Mouse (Mus musculus) embryo, embryonic 10 days (tissue): ENCODE results near the gene Galnt10.
A peak's percentile ranks its signal among the peaks of the same experiment; 100 is the strongest.

Source experiments
- DNase-seq: peaks from one replicate; pipeline ENCODE4 v3.0.0-alpha.2; 2015; ENCODE audit warnings: low spot score

Galnt10 gene

DNA sequence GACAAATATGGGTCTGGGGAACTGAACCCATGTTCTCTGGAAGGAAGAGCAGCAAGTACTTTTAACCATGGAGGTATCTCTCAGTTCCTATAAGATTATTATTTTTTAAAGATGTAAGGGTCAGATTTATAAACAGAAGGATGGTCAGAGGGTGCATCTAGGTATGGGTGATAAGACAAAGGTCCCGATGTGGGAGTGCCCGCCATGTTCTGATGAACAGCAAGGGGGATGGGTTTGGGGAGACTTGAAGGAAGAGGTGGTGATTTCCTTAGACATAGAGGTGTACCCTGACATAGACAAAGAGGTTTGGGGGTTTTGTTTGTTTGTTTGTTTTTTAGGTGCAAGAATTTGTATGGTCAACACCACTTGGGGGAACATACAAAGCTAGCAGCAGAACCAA lies 1.6 kb upstream of the Galnt10 start:
- DNase-seq: no peak

DNA sequence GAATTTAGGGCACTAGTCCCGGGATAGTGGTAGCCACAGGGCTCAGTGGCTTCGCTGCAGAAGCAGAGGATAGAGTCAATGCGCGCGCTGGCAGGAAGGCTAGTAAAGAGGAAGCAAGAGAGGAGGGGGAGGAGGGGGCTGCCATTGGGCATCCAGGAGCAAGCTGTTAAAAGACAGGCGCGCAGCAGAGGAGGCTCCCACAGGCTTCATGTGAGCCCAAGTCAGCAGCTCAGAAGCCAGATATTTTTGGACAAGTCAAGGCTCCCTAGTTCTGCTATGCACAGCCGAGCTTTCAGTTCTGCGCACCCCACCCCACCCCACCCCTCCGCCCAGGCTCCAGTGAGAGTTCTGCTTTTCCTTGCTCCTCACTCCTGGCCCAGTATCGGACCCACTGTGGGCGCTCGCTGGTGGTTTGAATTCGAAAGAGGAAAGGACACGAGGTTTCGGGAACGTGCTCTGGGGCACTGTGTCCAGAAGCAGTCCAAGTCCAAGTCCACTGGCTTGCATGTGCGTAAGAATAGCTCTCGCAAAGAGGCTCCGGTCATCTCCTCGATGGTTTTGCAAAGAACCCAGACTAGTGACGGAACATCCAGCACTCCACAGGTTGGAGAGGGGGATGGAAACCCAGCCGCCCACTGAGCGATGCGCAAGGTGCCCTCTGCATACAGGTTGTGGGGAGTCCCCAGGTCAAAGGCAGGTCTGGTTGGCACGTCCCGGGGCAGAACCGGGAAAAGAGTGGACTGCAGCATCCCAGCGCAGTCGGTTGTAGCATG lies 811 bp upstream of the Galnt10 start:
- DNase-seq: peak; percentile 72

- DNase-seq: no peak
Measured at GRCm38 (mm10) chr11:57645847-57646246, 605 bp downstream of the Galnt10 start.

GRCm38 (mm10) chr11:57646416-57646815 lies 1.2 kb downstream of the Galnt10 start:
- no peak for DNase-seq

DNA sequence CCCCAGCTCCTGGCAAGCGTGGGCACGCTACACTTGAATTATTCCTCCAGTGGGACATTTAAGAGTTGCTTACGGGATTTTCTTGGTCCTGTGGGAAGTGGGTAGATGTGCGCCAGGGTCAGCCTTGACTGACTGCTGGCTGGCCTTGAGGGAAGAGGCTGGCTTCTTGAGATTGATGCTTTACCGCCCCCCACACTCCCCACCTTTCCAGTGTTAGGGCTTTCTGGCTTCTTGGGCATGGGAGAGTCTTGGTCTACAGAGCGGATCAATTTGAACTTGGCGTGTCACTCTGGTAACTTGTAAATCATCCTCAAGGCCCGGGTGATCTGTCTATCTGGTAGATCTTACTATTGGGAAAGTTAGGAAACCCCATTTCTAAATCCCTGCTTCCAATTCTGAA lies 1.7 kb downstream of the Galnt10 start:
- DNase-seq: no peak

GRCm38 (mm10) chr11:57647446-57647845 lies 2.2 kb downstream of the Galnt10 start:
- no peak for DNase-seq

DNA sequence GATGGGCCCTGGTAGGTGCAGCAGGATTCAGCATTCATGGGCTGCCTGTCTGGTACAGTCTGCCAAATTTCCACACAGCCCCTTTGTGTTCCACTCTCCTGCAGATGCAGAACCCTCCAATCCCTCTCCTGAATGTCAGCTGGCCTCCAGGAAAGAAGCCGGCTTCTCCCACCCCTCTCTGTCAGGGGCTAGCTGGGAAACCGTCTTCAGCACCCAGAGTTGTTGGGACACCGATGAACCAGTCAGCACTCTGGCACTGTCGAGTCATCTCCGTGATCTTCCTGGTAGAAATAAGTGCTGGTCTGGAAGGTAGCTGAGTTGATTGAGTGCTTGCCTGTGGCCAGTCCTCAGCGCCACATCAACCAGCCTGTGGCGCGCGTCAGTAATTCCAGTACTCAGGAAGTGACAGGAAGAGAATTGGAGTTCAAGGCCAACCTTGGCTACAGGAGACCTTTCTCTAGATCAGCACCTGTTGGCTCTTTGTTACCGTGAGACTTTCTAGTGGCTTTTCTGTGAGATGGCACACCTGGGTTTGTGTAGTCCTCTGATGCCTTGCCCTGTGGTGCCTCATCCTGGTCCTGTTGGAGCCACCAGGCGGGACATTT lies 3.1 kb downstream of the Galnt10 start:
- no peak for DNase-seq

GRCm38 (mm10) chr11:57649269-57649668 lies 4.0 kb downstream of the Galnt10 start:
- DNase-seq: no peak

DNA sequence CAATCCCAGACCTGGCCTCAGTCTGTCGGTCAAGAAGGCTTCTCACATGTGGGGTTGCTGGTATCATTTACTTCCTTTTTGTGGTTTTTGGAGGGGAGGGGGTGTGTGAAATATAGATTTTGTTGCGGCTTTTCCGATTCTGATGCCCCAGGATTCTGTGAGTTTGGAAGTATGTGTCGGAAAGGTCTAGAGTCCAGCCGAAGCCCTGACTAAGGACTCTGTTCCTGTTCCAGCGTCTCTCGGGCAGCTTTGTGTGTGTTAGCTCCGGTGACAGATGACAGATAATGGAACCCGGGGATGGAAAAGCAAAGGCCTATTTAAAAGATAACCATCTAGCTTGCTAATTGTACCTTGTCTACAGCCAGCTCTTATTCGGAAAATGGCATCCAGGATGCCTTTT lies 4.4 kb downstream of the Galnt10 start:
- DNase-seq: no peak

- no peak for DNase-seq
Measured at GRCm38 (mm10) chr11:57650867-57651266, 5.6 kb downstream of the Galnt10 start.

- DNase-seq: no peak
Measured at GRCm38 (mm10) chr11:57651281-57651810, 6.1 kb downstream of the Galnt10 start.

- DNase-seq: no peak
Measured at GRCm38 (mm10) chr11:57652206-57652922, 7.1 kb downstream of the Galnt10 start.

GRCm38 (mm10) chr11:57652923-57653660 lies 7.8 kb downstream of the Galnt10 start:
- DNase-seq: no peak

DNA sequence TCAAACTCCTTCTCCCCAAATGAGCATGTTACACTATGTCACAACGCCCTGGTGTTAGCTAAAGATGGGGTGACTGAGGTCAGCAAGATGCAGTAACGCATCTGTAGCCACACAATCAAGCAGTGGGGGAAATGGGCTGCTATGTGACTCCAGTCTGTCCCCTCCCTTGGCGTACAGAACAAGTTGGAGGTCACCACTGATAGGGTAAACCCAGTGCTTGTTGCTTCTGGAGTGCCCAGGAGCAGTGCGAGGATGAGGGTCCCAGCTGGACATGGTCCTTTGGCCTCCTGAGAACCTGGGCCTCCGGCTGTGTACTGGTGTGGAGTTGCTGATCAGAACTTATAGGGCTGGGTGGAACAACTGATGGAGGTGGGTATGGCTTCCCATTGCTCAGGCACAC lies 8.6 kb downstream of the Galnt10 start:
- DNase-seq: no peak

DNA sequence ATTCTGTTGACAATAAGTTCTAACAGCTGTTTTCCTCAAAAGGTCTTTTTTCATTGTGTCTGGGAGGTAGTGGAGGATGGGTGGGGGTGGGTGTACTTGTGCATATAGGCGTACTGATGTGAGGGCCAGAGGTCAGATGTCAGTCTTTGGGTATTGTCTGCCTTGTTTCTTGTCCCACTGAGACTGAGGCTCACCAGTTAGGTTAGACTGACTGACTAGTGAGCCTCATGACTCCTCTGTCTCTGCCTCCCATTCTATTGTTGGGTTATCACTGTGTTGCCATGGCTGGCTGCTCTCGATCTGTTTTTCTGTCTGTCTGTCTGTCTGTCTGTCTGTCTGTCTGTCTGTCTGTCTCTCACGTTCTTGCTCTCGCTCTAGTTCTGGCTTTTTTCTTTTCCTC lies 9.1 kb downstream of the Galnt10 start:
- DNase-seq: peak; percentile 60

DNA sequence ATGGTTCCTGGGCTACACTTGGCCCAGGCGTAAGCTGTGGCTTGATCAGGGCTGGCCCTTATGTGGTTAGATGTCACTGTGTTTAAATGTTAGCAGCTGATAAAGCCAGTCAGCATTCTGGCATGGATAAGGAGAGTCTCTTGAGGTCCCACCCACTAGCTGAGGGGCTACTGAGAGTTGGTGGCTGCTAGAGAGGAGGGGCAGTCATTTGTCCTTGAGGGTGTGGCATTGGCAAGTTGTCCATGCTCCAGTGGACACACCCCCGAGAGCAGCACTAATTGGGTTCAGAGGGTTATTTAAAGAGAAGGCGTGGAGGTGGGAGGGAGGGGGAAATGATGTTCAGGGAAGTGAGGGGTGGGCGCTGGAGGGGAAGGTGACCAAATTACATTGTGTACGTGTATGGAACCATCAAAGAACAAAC lies 9.7 kb downstream of the Galnt10 start:
- peak; percentile 71 for DNase-seq

- DNase-seq: no peak
Measured at GRCm38 (mm10) chr11:57655669-57656325, 10.6 kb downstream of the Galnt10 start.

GRCm38 (mm10) chr11:57656602-57657275 lies 11.5 kb downstream of the Galnt10 start:
- DNase-seq: no peak

- no peak for DNase-seq
Measured at GRCm38 (mm10) chr11:57657370-57658072, 12.3 kb downstream of the Galnt10 start.

- DNase-seq: no peak
Measured at GRCm38 (mm10) chr11:57658214-57658613, 13.0 kb downstream of the Galnt10 start.
